Mouse (Mus musculus): ENCODE measurements around the gene Zranb3.
"Not testable (repeated sequence)": the region's sequence is repeated elsewhere in the genome, so short reads cannot be mapped to it uniquely, and the experiment has no call there.

DNA sequence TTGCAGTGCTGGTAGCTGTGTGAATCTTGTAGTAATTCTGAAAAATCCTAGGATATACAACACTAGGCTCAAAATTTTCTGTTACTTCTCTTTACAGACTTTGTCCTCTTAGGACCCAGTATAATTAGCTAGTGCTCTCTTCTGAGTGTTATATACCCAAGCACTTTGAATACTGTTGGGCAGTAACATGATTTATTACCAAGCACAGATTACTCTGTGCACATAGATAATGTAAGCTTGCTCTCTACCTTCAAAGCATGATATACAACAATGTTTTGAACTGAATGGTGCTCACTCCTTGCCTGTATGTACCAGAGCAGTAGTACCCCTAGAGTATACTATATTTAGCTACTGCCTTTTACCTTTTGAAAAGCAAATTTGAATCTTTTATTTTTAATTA is 33.4 kb upstream of the Zranb3 start:
- TF ChIP-seq CTCF (IDR thresholded peaks at IDR 0.05; ENCODE audit: control insufficient read depth, insufficient read depth, insufficient replicate concordance, low read depth, low read length); POLR2A (IDR thresholded peaks at IDR 0.05; ENCODE audit: control insufficient read depth, low read depth, low read length): not testable (repeated sequence)
